Mouse (Mus musculus): ENCODE data around the gene Atxn7l1. TPM values are rescaled to one million over a fixed set of nuclear protein-coding genes. Genes with fewer than 3 reads are reported as not detected.
A peak's percentile ranks its signal among the peaks of the same experiment; 100 is the strongest.

Gene Atxn7l1
- total RNA-seq, 2 experiments from 2014 or later: 25.4 to 26.8 TPM

DNA sequence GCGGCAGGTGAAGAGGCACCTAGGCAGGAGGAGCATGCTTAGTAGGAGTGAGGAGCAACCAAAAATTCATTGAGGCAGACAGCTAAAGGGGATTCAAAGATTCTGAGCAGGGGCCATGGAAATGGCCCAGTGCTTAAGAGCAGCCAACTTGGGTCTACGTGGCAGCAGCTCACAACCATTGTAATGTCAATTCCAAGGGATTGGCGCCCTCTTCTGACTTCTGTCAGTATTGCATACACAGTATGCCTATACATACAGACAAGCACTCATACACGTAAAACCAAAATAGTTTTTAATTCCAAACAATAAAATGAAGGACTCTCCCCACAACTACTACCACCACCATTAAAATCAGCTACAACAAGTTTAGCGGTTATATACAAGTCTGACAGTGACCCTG lies 122.2 kb downstream of the Atxn7l1 start:
- DNase-seq (ENCODE audit: low spot score in 2 of 2): peak; percentile 32 to 51

DNA sequence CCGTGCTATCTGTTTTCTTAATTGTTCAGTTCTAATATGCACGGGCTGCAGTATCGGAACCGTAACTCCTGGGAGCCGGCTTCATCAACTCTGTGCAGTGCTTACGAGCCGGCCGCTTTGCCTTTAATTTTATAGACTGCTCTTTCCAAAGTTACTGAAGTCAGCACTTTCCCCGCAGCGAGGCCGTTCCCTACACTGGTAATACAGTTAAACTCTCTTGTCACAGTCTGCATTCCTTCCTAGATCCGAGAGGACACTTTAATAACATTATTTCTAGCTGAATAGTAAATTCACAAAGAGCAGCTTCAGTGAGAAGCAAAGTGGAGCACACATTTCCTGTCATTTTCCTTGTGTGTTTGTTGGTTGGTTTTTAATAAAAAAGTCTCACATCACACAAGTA lies 124.4 kb downstream of the Atxn7l1 start:
- DNase-seq (ENCODE audit: low spot score in 2 of 2): no peak

DNA sequence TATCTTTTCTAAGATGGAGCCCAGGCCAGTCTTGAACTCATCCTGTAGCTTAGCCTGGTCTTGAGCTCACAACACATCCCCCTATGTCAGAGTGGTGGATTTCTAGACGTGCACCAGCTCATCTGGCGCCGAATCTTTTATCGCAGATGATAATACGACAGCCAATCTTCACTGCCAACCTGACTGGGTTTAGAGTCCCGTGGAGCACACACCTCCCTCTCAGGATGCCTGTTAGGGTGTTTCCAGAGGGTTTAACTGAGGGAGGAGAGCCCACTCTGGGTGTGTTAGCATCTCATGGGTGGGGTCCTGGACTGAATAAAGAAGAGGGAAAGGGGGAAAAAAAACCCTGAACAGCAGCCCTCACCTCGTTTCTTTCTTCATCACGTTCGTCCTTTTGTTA lies 124.9 kb downstream of the Atxn7l1 start:
- DNase-seq (ENCODE audit: low spot score in 2 of 2): no peak

DNA sequence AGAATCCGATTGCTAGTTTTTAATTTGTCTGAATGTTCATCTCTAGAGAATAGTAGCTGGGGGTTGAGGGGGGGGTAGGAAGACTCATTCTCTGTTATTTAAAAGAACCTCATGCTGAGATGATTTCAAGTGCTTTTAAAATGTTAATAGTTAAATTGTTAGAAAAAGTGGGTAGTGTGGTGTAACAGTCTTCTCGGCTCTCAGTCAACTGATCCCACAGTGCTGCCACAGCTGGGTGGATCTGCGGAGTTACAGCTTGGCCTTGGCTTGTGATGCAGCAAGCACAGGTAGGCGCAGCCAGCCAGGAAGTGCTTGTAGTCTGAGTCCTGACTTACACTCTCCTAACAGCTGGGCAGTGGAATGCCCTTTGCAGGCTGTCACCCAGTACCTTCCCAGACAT lies 125.7 kb downstream of the Atxn7l1 start:
- no peak for DNase-seq (ENCODE audit: low spot score in 2 of 2)

DNA sequence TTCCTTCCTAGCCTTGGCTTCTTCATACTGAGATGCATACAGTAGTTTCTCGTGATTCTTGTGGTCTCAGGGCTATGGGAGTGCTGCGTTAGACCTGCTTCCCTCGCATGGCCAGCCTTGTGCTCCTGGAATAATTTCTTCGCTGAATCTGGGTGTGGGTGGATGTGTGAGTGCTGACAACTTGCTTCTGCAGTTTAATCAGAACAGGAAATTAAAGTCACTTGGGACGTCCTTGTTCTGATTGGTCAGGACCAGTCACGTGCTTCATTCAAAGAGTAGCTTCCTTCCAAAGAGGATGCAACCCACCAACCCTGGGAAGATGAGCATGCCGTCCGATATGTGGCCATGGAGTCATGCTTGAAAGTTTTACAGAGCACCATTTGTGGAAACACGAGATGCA lies 126.2 kb downstream of the Atxn7l1 start:
- DNase-seq (ENCODE audit: low spot score in 2 of 2): no peak

DNA sequence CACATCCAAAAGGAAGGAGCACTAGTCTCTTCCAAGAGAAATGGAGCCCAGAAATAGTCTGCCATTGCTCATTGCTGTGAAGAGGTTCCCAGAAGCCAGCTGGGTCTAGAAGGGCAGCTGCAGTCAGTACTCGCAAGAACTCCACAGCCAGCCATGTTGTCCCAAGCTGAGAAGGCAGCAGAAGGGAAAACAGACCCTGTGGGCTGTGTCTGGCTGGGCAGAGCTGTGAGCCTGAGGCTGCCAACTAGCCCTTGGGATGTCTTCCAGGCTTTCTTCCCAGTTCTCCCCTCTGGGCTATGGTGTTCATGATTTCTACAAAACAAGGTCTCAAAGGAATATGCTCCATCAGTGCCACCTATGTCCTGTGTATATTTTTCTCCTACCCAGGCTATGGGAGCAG lies 128.5 kb downstream of the Atxn7l1 start:
- no peak for DNase-seq (ENCODE audit: low spot score in 2 of 2)

DNA sequence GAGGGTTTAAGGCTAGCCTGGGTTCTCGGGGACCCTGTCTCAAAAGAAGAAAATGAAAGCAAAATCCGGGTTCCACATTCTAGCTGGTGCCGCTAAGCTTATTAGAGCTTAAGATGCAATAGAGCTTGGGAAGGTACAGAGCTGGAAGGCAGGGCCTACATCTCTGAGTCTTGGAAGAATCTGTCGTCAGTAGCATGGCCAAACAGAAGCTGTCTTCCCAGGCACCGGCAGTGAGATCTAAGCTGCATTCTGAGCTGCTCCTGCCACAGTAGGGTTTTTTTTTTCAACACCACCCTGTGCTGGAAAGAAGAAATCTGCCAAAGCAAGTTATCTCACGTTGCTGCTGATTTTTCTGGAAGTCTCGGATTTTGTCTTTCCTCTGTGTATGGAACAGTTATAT lies 129.9 kb downstream of the Atxn7l1 start:
- no peak for DNase-seq (ENCODE audit: low spot score in 2 of 2)

DNA sequence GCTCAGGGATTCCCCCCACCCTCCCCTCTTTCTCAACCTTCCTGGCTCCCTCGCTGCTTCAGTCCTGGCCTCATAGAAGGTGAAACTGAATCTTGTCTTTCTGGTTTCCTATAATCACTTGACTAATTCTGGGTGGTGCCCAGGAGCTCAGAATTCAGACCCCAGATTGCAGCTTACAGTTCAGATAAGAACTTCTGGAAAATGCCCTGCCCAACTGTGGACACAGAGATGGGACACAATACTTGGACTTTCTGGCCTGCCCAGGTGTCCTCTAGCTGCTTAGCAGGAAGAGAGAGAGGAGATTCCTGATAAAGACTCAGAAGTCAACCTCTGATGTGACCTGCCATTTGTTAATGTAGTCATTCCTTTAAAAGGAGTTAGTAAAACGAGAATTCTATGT lies 131.7 kb downstream of the Atxn7l1 start:
- DNase-seq (ENCODE audit: low spot score in 2 of 2): no peak

DNA sequence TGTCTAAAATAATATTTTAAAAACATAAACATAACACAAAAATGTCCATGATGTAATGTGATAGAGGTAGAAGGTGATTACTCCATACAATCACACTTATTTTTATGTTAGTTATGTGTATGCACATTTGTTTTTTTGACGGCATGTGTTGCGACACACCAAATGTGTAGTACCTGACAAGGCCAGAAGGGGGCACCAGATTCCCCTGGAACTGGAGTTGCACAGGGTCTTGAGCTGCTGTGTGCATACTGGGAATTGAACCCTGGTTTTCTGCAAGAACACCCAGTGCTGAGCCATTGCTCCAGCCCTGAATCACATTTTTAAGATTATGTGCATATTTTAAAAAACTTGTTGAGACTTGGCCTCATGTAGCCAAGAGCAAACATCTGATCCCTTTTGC lies 133.3 kb downstream of the Atxn7l1 start:
- peak; percentile 70 to 82 for DNase-seq (ENCODE audit: low spot score in 2 of 2)

DNA sequence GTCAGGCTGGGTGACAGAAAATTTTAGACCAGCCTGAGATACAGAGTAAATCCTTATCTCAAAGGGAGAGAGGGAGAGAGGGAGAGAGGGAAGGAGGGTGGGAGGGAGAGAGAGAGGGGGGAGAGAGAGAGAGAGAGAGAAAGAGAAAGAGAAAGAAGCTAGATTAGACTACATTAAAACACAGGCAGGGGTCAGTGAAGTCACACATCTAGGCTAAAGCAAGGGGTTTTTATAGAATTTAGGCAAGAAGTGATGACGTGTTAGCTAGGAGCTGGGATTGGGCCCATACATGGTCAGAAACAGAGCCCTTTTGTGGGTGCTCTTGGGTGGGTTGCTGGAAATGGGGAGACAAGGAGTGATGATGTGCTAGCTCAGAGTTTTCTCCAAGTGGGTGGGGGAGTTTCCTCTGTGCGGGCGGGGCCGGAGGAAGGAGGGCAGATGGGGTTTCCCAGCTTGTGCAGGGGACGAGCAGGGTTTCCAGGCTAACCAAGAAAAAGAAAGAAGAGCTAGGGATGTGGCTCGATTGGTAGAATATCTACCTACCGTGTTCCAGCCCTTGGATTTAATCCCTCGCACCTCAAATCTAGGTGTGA lies 136.9 kb downstream of the Atxn7l1 start:
- no peak for DNase-seq (ENCODE audit: low spot score in 2 of 2)

DNA sequence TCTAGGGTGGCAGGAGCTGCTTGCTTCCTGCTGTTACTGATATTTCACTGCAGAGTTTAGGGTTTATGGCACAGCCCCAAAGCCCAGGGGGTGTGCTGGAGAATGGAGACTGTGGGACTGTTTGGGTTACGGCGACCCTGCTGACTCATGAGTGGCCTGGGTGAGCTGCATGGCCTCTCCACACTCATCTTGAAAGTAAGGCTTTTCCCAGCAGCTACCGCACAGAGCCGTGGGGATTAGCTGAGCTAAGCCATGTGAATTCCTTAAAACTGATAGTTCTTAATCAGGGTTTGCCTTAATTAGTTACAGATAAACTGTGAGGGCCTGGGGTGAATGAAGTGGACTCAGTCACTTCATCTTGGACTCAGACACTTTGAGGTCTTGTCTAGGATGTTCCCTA lies 137.9 kb downstream of the Atxn7l1 start:
- DNase-seq (ENCODE audit: low spot score in 2 of 2): no peak

DNA sequence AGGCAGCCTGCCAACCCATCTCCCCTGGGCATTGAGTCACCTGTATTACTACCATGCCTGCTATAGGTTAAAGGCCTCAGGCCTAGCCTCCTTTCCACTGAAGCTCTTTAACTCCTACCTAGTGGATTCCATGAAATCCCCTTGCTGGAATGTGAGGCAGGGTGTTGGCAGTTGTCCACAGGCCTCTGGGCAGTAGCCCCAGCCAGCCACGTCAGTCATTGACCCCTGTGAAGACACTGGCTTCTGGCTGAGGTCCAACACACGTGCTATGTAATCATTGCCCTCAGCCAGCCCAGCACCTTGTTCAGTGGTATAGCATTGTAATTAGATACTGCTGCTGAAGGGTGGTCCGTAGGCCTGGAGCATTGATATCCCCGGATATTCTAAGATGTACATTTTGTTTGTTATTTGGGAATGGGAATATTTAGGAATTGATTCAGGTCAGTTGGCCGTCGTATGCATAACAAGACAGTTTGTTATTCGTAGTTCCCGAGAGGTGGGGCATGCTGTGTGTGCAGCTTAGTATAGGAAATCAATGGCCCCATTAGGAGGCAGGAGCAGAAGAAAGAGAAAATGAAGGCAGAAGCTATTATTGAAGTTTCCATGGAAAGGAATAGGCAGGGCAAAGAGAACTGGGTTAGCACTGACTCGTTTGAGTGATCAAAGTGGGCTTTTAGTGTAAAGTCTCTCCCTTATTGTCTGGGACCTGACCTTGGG lies 138.6 kb downstream of the Atxn7l1 start:
- peak in 1 of 2 experiments; percentile 38 for DNase-seq (ENCODE audit: low spot score in 2 of 2)

DNA sequence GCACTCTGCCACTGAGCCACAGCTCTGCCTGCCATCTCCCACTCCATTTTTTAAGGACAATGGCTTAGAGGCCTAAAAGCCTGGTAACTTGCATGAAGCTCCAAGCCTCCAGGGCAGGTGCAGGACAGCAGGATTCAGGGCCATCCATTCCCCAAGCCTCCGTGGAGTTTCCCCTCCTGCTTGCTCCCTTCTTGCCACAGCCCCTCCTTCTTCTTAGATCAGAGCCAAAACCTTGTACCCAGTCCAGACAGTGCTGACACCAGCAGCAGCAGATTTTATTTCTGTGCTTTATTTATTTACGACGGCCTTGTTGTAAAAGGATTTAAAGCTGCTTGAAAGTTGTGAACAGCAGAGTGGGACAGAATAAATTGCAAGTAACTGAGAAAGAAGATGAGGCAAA lies 140.2 kb downstream of the Atxn7l1 start:
- no peak for DNase-seq (ENCODE audit: low spot score in 2 of 2)

DNA sequence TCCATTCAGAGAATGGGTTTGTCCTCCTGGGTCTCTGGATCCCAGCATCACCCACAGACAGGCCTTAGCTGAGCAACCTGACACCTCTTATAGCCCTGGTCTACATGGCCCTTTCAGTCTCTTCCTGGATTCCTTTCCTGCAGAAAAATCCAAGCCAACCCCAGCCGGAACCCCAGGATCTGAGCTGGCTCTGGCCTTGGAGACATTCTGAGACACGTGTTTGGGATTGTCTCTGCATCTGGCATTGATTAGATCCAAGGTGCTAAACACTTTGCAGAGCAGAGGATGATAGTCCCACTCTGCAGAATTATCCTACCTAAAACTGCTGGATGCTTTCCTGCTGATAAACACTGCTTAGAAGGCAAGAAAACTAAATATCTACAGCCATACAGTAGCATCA lies 141.3 kb downstream of the Atxn7l1 start:
- no peak for DNase-seq (ENCODE audit: low spot score in 2 of 2)

DNA sequence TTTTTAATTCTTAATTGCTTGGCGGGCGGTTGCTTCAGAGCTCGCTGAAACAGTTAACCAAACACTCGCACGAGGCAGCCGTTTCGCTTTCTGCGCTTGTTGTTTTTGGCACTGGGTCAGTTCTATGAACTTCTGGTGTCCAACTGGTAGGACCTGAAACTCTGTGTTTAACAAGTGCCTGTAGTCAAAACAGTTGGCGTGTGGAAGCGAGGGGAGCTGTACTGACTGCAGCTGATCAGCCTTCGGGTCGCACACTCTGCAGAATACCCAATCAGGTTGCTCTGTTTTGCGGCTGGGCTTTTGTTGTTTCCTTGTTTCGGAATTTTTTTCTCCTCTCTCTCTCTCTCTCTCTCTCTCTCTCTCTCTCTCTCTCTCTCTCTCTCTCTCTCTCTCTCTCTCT lies 154.6 kb downstream of the Atxn7l1 start:
- peak; percentile 46 for DNase-seq (ENCODE audit: low spot score in 2 of 2)

DNA sequence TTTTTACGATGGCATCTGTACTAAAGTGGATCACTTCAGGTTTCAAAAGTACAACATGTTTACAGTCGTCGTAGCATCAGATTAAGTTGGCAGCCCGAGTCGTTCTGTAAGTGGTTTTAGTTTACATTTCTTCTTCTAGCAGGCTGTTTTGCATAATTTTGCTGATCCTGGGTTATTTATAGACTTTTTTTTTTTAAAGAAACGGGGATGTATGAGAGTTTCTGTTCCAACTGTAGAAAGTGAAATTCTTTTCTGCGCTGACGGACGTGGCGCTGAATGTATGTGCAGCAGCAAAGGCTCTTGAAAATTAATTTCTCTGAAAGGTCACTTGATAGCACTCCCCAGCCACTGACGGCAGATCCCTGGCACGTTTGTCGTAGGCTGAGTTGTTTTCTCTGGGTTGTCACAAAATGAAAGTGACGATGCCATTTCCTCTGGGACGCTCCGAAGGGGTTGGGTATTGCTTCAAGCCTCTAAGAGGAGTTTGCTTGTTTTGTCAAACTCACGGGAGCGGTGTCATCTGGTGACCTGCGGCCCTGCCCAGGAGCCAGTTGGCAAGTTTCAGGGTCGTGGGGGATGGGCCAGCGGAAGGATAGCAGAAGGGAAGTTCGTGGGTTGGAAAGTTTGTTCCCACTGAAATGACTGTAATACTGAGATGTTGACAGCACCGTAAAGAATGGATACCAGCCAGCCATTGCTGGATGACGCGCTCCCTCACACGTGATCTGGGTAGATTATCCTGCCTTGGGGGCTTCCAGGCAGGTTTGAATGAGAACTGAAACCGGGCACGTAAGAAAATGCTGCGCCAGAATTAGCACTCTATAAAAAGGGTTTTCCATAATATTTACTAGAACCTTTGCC lies 155.3 kb downstream of the Atxn7l1 start:
- peak; percentile 62 to 70 for DNase-seq (ENCODE audit: low spot score in 2 of 2)

DNA sequence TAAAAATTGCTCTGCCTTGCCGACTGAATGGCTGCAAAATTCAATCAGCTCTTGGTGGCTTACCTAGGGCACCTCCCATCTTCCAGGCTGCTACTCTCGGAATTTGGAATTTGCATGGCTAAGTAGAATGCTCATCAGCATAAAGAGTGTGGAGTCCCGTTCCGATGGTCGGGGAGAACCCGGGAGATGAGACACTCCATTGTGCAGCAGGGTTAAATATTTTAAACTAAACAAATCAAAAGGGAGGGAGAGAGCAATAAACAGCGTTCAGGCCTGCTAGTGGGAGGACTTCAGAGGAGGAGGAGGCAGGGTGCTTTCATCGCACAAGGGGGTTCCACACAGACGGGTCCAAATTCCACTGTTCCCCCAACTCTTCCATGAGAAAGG lies 155.9 kb downstream of the Atxn7l1 start:
- no peak for DNase-seq (ENCODE audit: low spot score in 2 of 2)

DNA sequence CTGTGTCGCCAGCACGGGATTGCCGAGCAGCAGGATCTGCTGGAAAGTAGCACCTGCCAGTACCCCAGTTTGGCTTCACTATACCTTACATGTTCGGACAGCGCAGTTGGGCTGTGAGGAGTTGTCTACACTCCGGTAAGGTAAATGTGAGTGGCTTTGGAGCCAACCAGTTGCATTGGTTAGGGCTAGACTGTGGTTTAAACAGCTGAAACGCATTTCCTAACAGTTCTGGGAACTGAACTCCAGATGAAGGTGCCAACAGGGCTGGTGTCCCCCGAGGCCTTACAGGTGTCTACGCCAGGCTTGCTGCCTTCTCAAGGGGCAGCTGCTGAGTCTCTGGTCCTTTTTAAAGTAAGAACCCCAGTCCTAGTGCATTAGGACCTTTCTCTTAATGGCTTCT lies 157.6 kb downstream of the Atxn7l1 start:
- no peak for DNase-seq (ENCODE audit: low spot score in 2 of 2)

DNA sequence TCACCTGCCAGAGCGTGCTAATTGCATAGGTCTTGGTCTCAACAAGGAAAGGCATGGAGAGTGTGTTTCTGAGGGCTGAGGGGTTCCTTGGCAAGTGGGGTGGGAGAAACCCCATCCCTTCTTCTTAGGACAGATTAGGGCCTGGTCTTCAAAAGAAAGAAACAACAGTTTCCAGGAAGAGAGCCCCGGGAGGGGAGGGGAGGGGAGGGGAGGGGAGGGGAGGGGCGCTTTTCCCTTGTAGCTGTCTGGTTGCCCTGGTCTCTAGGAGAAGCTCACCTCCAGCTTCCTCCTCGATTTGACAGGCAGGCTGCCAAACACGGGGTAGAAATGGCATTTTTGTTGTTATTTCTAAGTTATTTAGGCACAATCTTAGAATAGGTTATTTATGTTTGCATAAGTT lies 159.0 kb downstream of the Atxn7l1 start:
- no peak for DNase-seq (ENCODE audit: low spot score in 2 of 2)

DNA sequence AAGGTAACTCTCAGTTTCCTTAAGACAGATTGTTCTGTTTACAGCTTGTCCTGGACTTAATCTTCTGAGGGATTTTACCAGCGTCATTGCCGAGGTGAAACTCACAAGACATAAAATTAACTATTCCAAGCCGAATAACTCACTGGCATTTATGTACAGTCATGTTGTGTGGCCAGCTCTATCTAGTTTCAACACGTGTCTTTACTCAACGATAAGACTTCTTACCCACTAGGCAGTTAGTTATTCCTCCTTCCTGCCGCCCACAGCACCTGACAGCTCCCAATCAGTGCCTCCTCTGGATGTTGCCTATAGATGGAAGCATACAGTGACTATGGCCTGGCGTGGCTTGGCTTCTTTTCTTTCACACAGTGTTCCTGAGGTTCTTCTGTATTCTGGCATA lies 161.2 kb downstream of the Atxn7l1 start:
- DNase-seq (ENCODE audit: low spot score in 2 of 2): no peak

DNA sequence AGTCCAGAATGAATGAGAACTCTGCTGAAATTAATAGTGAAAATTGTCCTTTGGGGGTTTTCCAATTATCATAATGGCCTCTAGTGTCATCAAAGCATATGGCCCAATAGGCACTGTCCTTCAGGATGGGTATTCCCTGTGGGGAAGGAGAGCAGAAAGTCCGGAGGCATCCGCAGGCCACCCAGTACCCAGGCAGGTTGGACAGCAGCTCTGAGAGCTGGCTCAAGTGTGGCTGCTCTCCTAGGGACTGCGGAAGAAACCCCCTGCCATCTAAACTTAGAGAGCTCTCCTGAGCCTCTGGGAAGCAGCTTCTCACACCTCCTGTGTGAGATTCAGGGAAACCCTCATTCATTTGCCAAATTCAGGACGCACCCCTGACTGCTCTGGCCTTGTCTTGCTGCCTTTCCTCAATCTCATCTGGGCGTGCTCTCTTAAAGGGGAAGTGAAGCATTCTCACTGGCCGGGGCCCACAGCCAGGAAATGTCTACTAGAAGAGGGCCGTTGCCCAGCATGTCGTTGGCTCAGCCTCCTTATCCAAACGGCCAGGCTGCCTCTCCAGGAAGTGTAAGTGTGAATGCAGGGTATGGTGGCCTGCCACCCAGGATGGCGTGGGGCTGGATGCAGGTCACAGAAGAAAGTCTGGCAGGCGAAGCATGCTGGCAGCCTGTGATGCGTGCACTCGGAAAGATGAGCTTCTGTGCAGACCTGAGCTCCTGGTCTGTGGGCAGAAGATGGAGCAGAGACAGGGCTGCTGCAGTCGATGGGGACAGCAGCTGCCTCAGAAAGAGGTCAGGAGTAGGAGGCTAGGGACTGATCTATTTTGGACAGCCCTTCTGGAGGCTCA lies 166.6 kb downstream of the Atxn7l1 start:
- peak; percentile 43 to 46 for DNase-seq (ENCODE audit: low spot score in 2 of 2)
